Comparison of ENCODE assay signal across 8 mouse cellular contexts in genomic region chr11:86201037-86201786, GRCm38 (mm10). TPM values are rescaled to one million over a fixed set of nuclear protein-coding genes. Genes with fewer than 3 reads are reported as not detected.
DNase-seq lines count a peak whose midpoint lies in the region; ATAC-seq and TF ChIP-seq lines count a peak whose summit lies in the region.

Gene Brip1, minus strand, starts transcription at chr11:86201193.

- no peak for TF ChIP-seq CTCF in kidney, adult 2 months (conservative IDR thresholded peaks at IDR 0.05; ENCODE audit: insufficient read depth, insufficient read length, low read depth, low read length)
- no peak for TF ChIP-seq CTCF in spleen, adult 2 months (IDR thresholded peaks at IDR 0.05; ENCODE audit: extremely low read depth, insufficient read depth, insufficient read length, insufficient replicate concordance)

- H3K9ac ChIP-seq in embryonic facial prominence, embryonic 13.5 days, result peak within 1 kb of the TSS; percentile 89
- peak within 1 kb of the TSS; percentile 75 for H3K9ac ChIP-seq in limb, embryonic 12.5 days (replicated peaks)
- peak within 1 kb of the TSS; percentile 60 for H3K9ac ChIP-seq in midbrain, embryonic 15.5 days

- TF ChIP-seq POLR2A in kidney, adult 2 months (IDR thresholded peaks at IDR 0.05; ENCODE audit: low read depth, low read length), result no peak
- peak; percentile 25; the same call in 1 of the 2 replicates for TF ChIP-seq POLR2A in spleen, adult 2 months (IDR thresholded peaks at IDR 0.05; ENCODE audit: low read depth, low read length)

- peak within 1 kb of the TSS; percentile 76 for H3K4me3 ChIP-seq in embryonic facial prominence, embryonic 13.5 days
- H3K4me3 ChIP-seq in kidney, adult 2 months (ENCODE audit: insufficient read depth, low read depth, low read length), result peak within 1 kb of the TSS; percentile 89
- H3K4me3 ChIP-seq in limb, embryonic 12.5 days (replicated peaks), result peak within 1 kb of the TSS; percentile 76
- peak within 1 kb of the TSS; percentile 74 for H3K4me3 ChIP-seq in midbrain, embryonic 15.5 days
- H3K4me3 ChIP-seq in spleen, adult 2 months (ENCODE audit: extremely low read depth, insufficient read depth, insufficient read length), result peak within 1 kb of the TSS; percentile 82

- peaks cover 14% of the 10 kb centered on the region for H3K4me1 ChIP-seq in embryonic facial prominence, embryonic 13.5 days
- H3K4me1 ChIP-seq in kidney, adult 2 months (ENCODE audit: control insufficient read depth, insufficient read depth, low read length), result no peaks in the 10 kb centered on the region; the same call in 1 of the 2 replicates
- peaks cover 12% of the 10 kb centered on the region for H3K4me1 ChIP-seq in limb, embryonic 12.5 days (replicated peaks)
- H3K4me1 ChIP-seq in midbrain, embryonic 15.5 days, result peaks cover 15% of the 10 kb centered on the region; the same call in 1 of the 2 replicates
- H3K4me1 ChIP-seq in spleen, adult 2 months (ENCODE audit: control insufficient read depth, insufficient read depth, insufficient read length), result peaks cover 5% of the 10 kb centered on the region

- peak within 1 kb of the TSS; percentile 94 for H3K27ac ChIP-seq in embryonic facial prominence, embryonic 13.5 days
- peak within 1 kb of the TSS; percentile 39 for H3K27ac ChIP-seq in kidney, adult 2 months (ENCODE audit: insufficient read depth, low read depth, low read length)
- peak within 1 kb of the TSS; percentile 91 for H3K27ac ChIP-seq in limb, embryonic 12.5 days
- H3K27ac ChIP-seq in midbrain, embryonic 15.5 days, result peak within 1 kb of the TSS; percentile 70
- peak within 1 kb of the TSS; percentile 80 for H3K27ac ChIP-seq in spleen, adult 2 months (ENCODE audit: insufficient read depth, low read length)

- H3K27me3 ChIP-seq in embryonic facial prominence, embryonic 13.5 days, result no peaks in the 10 kb centered on the region
- no peaks in the 10 kb centered on the region for H3K27me3 ChIP-seq in kidney, adult 2 months (replicated peaks; ENCODE audit: control insufficient read depth, insufficient read depth, low read length)
- no peaks in the 10 kb centered on the region for H3K27me3 ChIP-seq in limb, embryonic 12.5 days
- H3K27me3 ChIP-seq in midbrain, embryonic 15.5 days (replicated peaks), result no peaks in the 10 kb centered on the region
- H3K27me3 ChIP-seq in spleen, adult 2 months (ENCODE audit: control insufficient read depth, insufficient read depth, low read length), result no peaks in the 10 kb centered on the region

- H3K36me3 ChIP-seq in embryonic facial prominence, embryonic 13.5 days, result peaks cover 45% of the 10 kb centered on the region
- H3K36me3 ChIP-seq in kidney, adult 2 months (ENCODE audit: control insufficient read depth, insufficient read depth, low read length), result no peaks in the 10 kb centered on the region
- H3K36me3 ChIP-seq in limb, embryonic 12.5 days, result peaks cover 51% of the 10 kb centered on the region
- peaks cover 22% of the 10 kb centered on the region for H3K36me3 ChIP-seq in midbrain, embryonic 15.5 days (replicated peaks)
- H3K36me3 ChIP-seq in spleen, adult 2 months (ENCODE audit: control insufficient read depth, insufficient read depth, low read length), result peaks cover 3% of the 10 kb centered on the region; the same call in 1 of the 2 replicates

- peak; percentile 99 for ATAC-seq in embryonic facial prominence, embryonic 13.5 days (ENCODE audit: insufficient number of reproducible peaks, insufficient read depth, low FRiP score, low TSS enrichment, low read depth)
- ATAC-seq in limb, embryonic 12.5 days (ENCODE audit: insufficient number of reproducible peaks, insufficient read depth, low FRiP score, low TSS enrichment, low read depth), result peak; percentile 99
- ATAC-seq in midbrain, embryonic 15.5 days (replicated peaks), result peak; percentile 99

- H3K4me2 ChIP-seq in embryonic facial prominence, embryonic 13.5 days, result peak within 1 kb of the TSS; percentile 74
- H3K4me2 ChIP-seq in limb, embryonic 12.5 days, result peak within 1 kb of the TSS; percentile 70
- H3K4me2 ChIP-seq in midbrain, embryonic 15.5 days, result peak within 1 kb of the TSS; percentile 93

- H3K9me3 ChIP-seq in embryonic facial prominence, embryonic 13.5 days, result peaks cover 28% of the 10 kb centered on the region
- H3K9me3 ChIP-seq in limb, embryonic 12.5 days, result peaks cover 37% of the 10 kb centered on the region
- H3K9me3 ChIP-seq in midbrain, embryonic 15.5 days, result no peaks in the 10 kb centered on the region

- DNase-seq in 3134 (ENCODE audit: extremely low read depth, insufficient read length, low spot score), result peak; percentile 96
- DNase-seq in adrenal gland, postnatal 36 days, result peak; percentile 91 to 92
- peak; percentile 94 to 96 for DNase-seq in heart, adult 18-20 months
- peak; percentile 97 for DNase-seq in kidney, adult 2 months
- DNase-seq in spleen, adult 2 months (ENCODE audit: low read depth in 1 of 2, low spot score in 2 of 2), result peak; percentile 88 to 95

- under 1% methylated on average over 60 of the region's 60 CpGs for WGBS in embryonic facial prominence, embryonic 13.5 days
- under 1% methylated on average over 60 of the region's 60 CpGs for WGBS in kidney, adult 2 months
- under 1% methylated on average over 60 of the region's 60 CpGs for WGBS in limb, embryonic 12.5 days
- WGBS in midbrain, embryonic 15.5 days, result under 1% methylated on average over 60 of the region's 60 CpGs
- WGBS in spleen, adult 2 months, result under 1% methylated on average over 60 of the region's 60 CpGs

RNA-seq across cellular contexts. Expression of gene Brip1, which starts in this region (rescaled TPM):
- total RNA-seq in adrenal gland, postnatal 36 days (2021), result 1 to 10 TPM; 1.3 to 2.0 TPM
- polyA plus RNA-seq in embryonic facial prominence, embryonic 13.5 days (2015; fragmentation: Nextera tagmentation; extraction: Ambion mirVana), result 10.3 and 11.1 TPM in 2 replicates
- total RNA-seq in heart, adult 18-20 months (2021), result under 1 TPM; 0.39 to 0.40 TPM
- polyA plus RNA-seq in kidney, adult 2 months (2012; rRNA removed), result 0.43 and 0.67 TPM in 2 replicates
- polyA plus RNA-seq in limb, embryonic 12.5 days (2016; fragmentation: Nextera tagmentation; extraction: Ambion mirVana), result 10.3 and 10.4 TPM in 2 replicates
- 1.0 and 1.7 TPM in 2 replicates for polyA plus RNA-seq in midbrain, embryonic 15.5 days (2015; fragmentation: Nextera tagmentation; extraction: Ambion mirVana)
- polyA plus RNA-seq in spleen, adult 2 months (2012; rRNA removed), result 0.16 and 0.31 TPM in 2 replicates

Comparison
In these comparisons a context has a peak if more than half of its experiments do, and no peak if none do; other contexts are left out.
1. Peak in every context shown above with its lines: DNase-seq, ATAC-seq, H3K4me3 ChIP-seq and H3K27ac ChIP-seq.
2. Peak in DNase-seq in heart, adult 18-20 months; RNA of the gene not detected or under 1 TPM.
3. Peak in DNase-seq, H3K4me3 ChIP-seq and H3K27ac ChIP-seq in kidney, adult 2 months; RNA of the gene not detected or under 1 TPM.
4. Peak in DNase-seq, H3K4me3 ChIP-seq and H3K27ac ChIP-seq in spleen, adult 2 months; RNA of the gene not detected or under 1 TPM.
5. H3K27ac ChIP-seq: peak in every context shown above with its lines; median percentile 94 in embryonic facial prominence, embryonic 13.5 days; 91 in limb, embryonic 12.5 days; 80 in spleen, adult 2 months; 70 in midbrain, embryonic 15.5 days; 39 in kidney, adult 2 months.